Mouse (Mus musculus) heart, adult 9 months (tissue): ENCODE measurements at regions not wholly inside any gene's neighbourhood (a gene's known extent, or its start where the extent isn't known, plus 50 kb on each side); places are given as distances from the start of the nearest gene placed in this dataset.
A peak's percentile ranks its signal among the peaks of the same experiment; 100 is the strongest.

Experiments used
- DNase-seq, 2 experiments: peaks; one replicate each; pipeline ENCODE4 v3.0.0; 2022; ENCODE audit warnings: low spot score in 2 of 2

- DNase-seq: no peak
These were observed 398.6 kb downstream of the Brinp2 start for GRCm38 (mm10) chr1:157957506-157957905.

GRCm38 (mm10) chr1:157964461-157964860, 391.7 kb downstream of the Brinp2 start:
- DNase-seq: no peak

DNA sequence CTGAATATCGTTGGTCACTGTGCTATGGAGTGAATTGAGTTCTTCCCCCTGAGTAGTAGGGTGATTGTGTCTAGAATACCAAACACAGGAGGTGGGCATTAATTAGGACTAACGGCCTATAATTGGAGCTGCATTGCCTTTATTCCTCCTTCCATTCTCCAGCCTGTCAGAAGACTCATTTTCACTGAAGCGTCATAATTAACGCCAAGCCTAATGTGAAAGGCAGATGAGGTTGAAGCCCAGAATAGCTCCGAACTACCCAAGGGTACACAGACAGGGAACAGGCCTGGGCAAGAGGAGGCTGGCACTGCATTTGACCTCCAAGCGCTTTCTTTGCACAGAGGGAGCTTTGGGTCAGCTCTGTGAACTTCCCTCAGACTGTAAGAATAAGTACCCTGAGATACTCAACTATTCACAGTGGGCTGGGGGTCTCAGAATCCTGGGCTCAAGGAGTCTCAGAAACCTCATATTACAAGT, 386.5 kb downstream of the Brinp2 start:
- no peak for DNase-seq

GRCm38 (mm10) chr1:157973373-157974232, 382.5 kb downstream of the Brinp2 start:
- no peak for DNase-seq

DNA sequence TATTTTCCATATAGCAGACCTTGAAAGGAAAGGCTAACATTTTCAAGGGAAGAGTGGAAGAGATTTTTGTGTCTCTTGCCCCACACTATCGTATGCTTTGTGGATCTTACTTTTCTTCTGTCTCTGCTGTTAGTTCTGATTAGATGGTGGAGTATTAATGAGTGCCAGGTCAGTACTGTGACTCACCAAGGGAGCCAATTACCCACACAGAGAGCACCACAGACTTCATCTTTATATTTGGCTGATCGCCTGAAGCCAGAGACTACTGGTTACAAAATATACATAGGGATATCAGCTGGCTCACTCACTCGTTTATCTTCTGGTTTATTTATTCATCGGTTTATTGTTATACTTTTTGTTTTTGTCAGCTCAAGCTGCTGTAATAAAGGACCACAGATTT, 381.5 kb downstream of the Brinp2 start:
- no peak for DNase-seq

- DNase-seq: no peak
These were observed 337.0 kb downstream of the Brinp2 start for GRCm38 (mm10) chr1:158019161-158019560.

GRCm38 (mm10) chr1:158039756-158040155, 316.4 kb downstream of the Brinp2 start:
- DNase-seq: peak; percentile 27 to 30

GRCm38 (mm10) chr1:158040334-158040733, 315.8 kb downstream of the Brinp2 start:
- no peak for DNase-seq

DNA sequence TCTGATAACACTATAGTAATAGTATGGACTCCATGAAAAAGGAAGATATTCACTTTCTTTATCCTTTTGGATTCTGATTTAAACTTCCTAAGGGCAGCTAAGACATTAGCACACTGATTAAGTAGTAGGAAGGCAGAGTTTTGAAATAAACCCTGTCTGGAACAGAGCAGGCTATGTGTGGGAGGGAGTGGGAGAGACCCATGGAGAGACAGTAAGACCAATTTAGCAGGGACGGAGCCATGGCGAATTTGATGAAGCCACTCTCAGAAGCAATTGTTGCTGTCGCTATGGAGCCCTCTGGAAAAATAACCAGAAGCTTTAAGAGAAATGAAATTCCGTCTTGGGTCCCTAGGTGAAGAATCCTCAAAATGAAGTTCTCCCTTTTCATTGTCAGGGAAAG, 303.5 kb downstream of the Brinp2 start:
- no peak for DNase-seq

DNA sequence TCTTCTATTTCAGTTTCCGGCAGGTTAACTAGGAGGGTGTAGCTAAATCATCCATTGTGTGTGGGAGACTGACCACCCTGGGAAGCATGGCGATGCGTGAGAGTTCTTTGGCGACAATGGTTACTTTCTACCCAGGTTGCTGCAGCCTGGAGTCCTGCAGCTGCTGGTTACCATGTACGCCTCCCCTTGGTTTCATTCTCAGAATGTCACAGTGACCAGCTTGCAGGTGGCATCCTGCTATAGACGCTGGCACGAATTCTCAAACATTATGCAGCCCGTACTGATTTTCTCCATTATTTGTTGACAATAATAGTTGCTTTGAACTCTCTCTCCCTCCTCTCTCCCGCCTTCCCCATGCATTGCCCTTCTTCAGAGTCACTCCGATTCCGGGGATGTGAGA, 301.2 kb downstream of the Brinp2 start:
- DNase-seq: no peak

DNA sequence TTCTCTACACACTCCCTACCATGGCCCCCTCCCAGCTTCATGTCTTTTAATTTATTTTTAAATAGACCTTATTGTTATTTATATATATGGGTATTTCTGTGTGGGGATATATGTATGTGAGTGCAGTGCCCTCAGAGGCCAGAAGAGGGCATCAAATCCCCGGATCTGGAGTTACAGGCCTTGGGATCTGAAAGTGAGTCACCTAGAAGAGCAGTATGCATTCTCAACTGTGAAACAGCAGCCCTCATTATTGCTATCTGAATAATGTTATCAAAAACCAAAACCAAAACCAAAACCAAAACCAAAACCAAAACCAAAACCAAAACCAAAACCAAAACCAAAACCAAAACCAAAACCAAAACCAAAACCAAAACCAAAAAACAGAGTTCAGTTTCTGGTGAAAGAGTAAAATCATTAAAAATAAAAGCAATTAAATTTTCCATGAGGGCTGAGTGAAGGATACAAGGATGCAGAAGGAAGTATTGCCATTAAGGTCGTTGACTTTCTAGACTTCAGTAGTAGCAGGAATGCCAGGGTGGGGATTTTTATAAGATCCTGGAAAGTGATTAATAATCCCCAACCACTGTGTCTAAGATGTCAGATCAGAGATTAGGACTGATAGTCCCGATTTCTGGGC, 299.0 kb downstream of the Brinp2 start:
- DNase-seq: no peak

DNA sequence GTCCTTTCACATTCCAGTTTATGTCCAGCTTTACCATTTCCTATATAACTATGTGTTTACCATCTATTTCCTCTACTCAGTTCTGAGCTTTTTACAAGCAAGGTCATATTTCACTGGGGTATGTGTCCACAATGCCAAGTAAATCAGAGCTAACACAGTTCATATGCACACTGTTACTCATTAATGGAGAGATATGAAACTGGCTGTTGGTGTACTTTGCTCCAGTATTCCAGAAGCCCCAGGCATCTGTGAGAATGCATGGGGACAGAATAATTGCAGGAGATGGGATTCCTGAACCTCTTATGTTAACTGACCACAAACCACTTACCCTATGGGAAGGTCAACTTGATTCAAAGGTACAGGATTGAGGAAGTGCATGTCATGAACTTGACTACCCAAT, 298.3 kb downstream of the Brinp2 start:
- no peak for DNase-seq

GRCm38 (mm10) chr1:158061995-158062394, 294.1 kb downstream of the Brinp2 start:
- no peak for DNase-seq

GRCm38 (mm10) chr1:158082181-158082580, 273.9 kb downstream of the Brinp2 start:
- no peak for DNase-seq

DNA sequence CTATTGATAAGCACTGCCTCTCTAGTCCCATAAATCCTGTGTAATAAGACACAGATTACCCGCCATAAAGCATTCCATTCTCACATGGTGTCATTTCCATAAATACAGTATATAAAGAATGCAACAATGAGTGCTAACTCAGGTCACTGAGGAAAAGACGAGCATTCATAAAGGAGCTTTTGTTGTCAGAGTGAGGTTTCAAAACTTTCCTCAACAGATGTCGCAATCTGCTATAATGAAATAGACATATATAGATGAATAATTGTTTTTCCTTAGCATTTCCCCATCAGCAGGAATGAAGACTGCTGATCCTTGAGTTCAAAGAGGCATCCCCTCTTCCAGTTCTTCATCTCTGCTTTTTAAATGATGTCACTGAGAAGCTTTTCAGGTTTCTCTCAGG, 270.3 kb downstream of the Brinp2 start:
- DNase-seq: no peak

- DNase-seq: no peak
These were observed 258.6 kb downstream of the Brinp2 start for GRCm38 (mm10) chr1:158097500-158097899.

DNA sequence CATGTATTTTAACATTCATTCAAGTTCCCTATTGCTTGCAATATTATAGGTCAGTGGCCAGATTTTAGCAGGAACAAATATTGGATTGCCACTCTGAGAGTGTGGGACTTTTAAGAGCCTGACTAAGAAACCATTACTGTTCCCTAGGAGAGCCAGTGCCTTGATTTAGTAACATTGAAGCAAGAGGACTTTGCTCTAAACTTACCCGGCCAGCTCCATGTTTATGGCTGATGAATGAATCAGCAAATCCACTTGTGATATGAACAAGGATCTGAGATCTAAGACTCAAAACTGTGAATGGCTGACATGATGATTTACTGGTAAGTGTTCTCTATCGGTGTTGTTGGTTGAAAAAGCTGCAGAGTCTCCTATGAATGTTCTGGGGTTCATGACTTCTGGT, 236.4 kb downstream of the Brinp2 start:
- DNase-seq: no peak

DNA sequence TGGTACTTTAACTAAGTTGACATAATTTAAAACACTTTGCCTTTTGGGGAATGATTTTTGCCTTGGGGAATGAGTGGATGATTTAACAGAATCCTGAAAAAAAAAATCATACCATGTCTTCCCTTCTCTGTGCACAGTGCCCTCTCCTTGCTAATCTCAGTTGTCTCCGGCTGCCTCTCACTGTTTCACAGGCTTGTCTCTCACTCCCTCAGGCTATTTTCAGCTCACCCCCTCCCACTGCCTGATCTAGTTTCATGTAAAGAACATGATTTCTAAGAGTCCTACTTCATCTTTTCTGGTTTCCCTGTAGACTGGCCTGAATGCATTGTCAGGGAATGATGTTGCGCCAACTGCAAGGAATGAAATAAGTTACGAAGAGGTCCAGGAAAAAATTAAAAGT, 231.2 kb downstream of the Brinp2 start:
- no peak for DNase-seq

DNA sequence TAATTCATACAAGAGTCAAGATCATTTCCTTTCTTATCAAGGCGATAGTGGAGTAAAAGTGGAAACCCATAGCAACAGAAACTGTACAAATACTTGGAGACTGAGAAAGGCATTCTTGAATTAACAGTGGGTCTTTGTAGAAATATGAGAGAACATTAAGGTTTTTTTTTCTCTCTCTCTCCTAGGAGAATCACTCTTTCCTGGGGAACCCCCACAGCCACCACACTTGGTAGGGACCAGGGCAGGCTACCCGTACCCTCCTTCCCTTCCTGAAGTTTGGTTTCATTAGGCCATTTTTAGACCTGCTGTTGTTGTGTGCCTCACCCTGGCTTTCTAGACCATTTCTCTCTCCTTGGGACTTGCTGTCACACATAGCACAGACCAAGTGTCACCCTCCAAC, 229.9 kb downstream of the Brinp2 start:
- no peak for DNase-seq

DNA sequence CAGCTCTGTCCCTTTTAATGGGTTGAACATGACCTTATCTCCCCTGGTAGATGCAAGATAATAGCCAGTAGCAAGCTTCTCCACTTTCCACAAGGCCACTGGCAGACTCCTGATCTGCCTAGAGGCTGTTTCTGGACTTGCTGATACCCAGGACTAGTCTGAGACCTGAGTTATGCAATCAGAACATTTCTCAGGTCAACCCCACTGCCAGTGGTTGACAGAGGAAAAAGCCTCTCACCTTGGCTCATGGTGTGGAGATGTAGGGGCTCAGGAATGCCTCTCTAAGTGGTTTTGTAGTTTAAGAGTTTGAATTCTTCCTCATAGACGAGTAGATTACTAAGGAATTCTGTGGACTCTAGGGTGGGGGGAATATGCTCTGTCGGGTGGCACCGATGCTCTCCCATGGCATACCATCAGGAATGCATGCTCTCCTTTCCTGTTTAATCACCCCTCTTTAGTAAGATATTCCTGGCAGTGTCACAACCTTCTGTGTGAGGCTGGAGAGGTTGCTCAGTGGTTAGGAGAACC, 226.8 kb downstream of the Brinp2 start:
- no peak for DNase-seq

DNA sequence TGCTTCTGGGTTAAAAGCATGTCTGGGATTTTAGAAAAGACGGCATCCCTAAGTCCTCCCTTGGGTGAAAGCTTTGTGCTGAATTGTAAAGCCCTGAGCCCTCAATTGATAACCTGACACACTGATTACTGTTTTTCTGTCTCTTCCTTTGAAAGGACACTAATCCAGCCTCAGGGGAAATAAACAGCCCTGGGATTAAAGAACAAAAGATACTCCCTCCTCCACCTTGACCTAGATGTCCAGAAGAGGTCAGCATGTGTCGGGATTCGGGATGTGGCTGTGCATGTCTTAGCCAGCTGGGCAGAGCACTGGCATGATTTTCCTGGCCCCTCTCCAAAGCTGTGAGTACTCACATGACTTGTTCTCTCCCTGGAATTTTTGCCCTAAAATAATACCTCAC, 208.6 kb downstream of the Brinp2 start:
- no peak for DNase-seq

DNA sequence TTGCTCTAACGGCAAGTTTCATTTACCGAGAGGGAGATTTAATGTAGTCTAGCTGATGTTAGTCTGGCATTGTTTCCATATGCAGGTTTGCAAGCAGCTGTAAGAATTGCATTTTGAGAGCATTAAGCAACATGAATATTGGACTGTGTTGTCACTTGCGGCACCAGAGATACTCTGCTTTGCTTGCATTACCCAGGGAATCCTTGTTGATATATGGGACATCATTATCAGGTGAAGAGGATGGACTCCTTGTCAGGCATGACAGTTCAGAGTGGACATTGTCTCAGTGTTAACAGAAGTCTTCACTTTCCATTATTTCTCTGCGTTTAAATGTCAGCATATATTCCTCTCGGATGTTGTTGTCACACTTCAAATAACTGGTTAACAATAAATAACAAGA, 208.1 kb downstream of the Brinp2 start:
- no peak for DNase-seq

GRCm38 (mm10) chr1:158161111-158161510, 195.0 kb downstream of the Brinp2 start:
- no peak for DNase-seq
